Mouse (Mus musculus): ENCODE measurements around the gene Zfp704. TPM values are rescaled to one million over a fixed set of nuclear protein-coding genes. Genes with fewer than 3 reads are reported as not detected.
A peak's percentile ranks its signal among the peaks of the same experiment; 100 is the strongest.
"Not testable (repeated sequence)": the region's sequence is repeated elsewhere in the genome, so short reads cannot be mapped to it uniquely, and the experiment has no call there.

Gene Zfp704
- polyA plus RNA-seq, 1 experiment from 2014 or later = 11.4 TPM

GRCm38 (mm10) chr3:9580952-9581798 is 28.7 kb downstream of the Zfp704 start:
- H3K9ac ChIP-seq (replicated peaks; ENCODE audit: low read length) = no peak overlapping the region
- no peak overlapping the region for H3K4me2 ChIP-seq (replicated peaks; ENCODE audit: low read depth, low read length)
- H3K4me3 ChIP-seq (ENCODE audit: low read length) = no peak overlapping the region
- 81% methylated on average over 14 of the region's 14 CpGs for WGBS
- H3K4me1 ChIP-seq (ENCODE audit: insufficient read depth, low read length) = peaks cover 58% of the 10 kb centered on the region
- no peaks in the 10 kb centered on the region for H3K9me3 ChIP-seq (ENCODE audit: low read length)
- ATAC-seq (ENCODE audit: low FRiP score, low TSS enrichment) = peak; percentile 64
- no peak overlapping the region; the same call in 1 of the 2 replicates for H3K27ac ChIP-seq (ENCODE audit: low read length)
- H3K36me3 ChIP-seq (ENCODE audit: insufficient read depth, low read length) = no peaks in the 10 kb centered on the region
- H3K27me3 ChIP-seq (ENCODE audit: insufficient read depth, low read length) = no peaks in the 10 kb centered on the region

GRCm38 (mm10) chr3:9580102-9580501 is 29.8 kb downstream of the Zfp704 start:
- peak; percentile 37; the same call in 1 of the 2 replicates for ATAC-seq (ENCODE audit: low FRiP score, low TSS enrichment)
- 42% methylated on average over 3 of the region's 3 CpGs for WGBS

GRCm38 (mm10) chr3:9579028-9579643 is 30.7 kb downstream of the Zfp704 start:
- H3K27me3 ChIP-seq (ENCODE audit: insufficient read depth, low read length) = no peaks in the 10 kb centered on the region
- H3K27ac ChIP-seq (ENCODE audit: low read length) = no peak overlapping the region
- 64% methylated on average over 4 of the region's 4 CpGs for WGBS
- H3K4me3 ChIP-seq (ENCODE audit: low read length) = no peak overlapping the region
- H3K9ac ChIP-seq (replicated peaks; ENCODE audit: low read length) = no peak overlapping the region
- H3K9me3 ChIP-seq (ENCODE audit: low read length) = no peaks in the 10 kb centered on the region
- H3K36me3 ChIP-seq (ENCODE audit: insufficient read depth, low read length) = no peaks in the 10 kb centered on the region
- peaks cover 74% of the 10 kb centered on the region for H3K4me1 ChIP-seq (ENCODE audit: insufficient read depth, low read length)
- no peak overlapping the region for H3K4me2 ChIP-seq (replicated peaks; ENCODE audit: low read depth, low read length)
- ATAC-seq (ENCODE audit: low FRiP score, low TSS enrichment) = no peak

More at GRCm38 (mm10) chr3:9580102-9580501, 29.8 kb downstream of the Zfp704 start:
- Histone ChIP-seq H3K27me3 (ENCODE audit: insufficient read depth, low read length) (no peaks in the 10 kb centered on the region), H3K9me3 (ENCODE audit: low read length) (no peaks in the 10 kb centered on the region), H3K4me2 (replicated peaks; ENCODE audit: low read depth, low read length) (no peak overlapping the region), H3K36me3 (ENCODE audit: insufficient read depth, low read length) (no peaks in the 10 kb centered on the region), H3K27ac (ENCODE audit: low read length) (no peak overlapping the region), H3K9ac (replicated peaks; ENCODE audit: low read length) (no peak overlapping the region), H3K4me3 (ENCODE audit: low read length) (no peak overlapping the region), H3K4me1 (ENCODE audit: insufficient read depth, low read length) (peaks cover 69% of the 10 kb centered on the region)

- no peaks in the 10 kb centered on the region for H3K36me3 ChIP-seq (ENCODE audit: insufficient read depth, low read length)
- no peak overlapping the region for H3K4me2 ChIP-seq (replicated peaks; ENCODE audit: low read depth, low read length)
- no peak overlapping the region for H3K27ac ChIP-seq (ENCODE audit: low read length)
- no peak; the same call in 1 of the 2 replicates for ATAC-seq (ENCODE audit: low FRiP score, low TSS enrichment)
- no peaks in the 10 kb centered on the region for H3K9me3 ChIP-seq (ENCODE audit: low read length)
- no peaks in the 10 kb centered on the region for H3K27me3 ChIP-seq (ENCODE audit: insufficient read depth, low read length)
- H3K4me1 ChIP-seq (ENCODE audit: insufficient read depth, low read length) = peaks cover 73% of the 10 kb centered on the region
- 80% methylated on average over 4 of the region's 4 CpGs for WGBS
- H3K4me3 ChIP-seq (ENCODE audit: low read length) = no peak overlapping the region
- H3K9ac ChIP-seq (replicated peaks; ENCODE audit: low read length) = no peak overlapping the region
Observed at GRCm38 (mm10) chr3:9576872-9577271, 33.0 kb downstream of the Zfp704 start.

- 59% methylated on average over 8 of the region's 8 CpGs for WGBS
- Histone ChIP-seq H3K9me3 (ENCODE audit: low read length) (no peaks in the 10 kb centered on the region), H3K9ac (replicated peaks; ENCODE audit: low read length) (no peak overlapping the region), H3K27ac (ENCODE audit: low read length) (no peak overlapping the region), H3K4me3 (ENCODE audit: low read length) (no peak overlapping the region), H3K36me3 (ENCODE audit: insufficient read depth, low read length) (no peaks in the 10 kb centered on the region), H3K27me3 (ENCODE audit: insufficient read depth, low read length) (no peaks in the 10 kb centered on the region), H3K4me1 (ENCODE audit: insufficient read depth, low read length) (peaks cover 58% of the 10 kb centered on the region), H3K4me2 (replicated peaks; ENCODE audit: low read depth, low read length) (no peak overlapping the region)
- ATAC-seq (ENCODE audit: low FRiP score, low TSS enrichment) = peak; percentile 46; the same call in 1 of the 2 replicates
Observed at GRCm38 (mm10) chr3:9574305-9574704, 35.6 kb downstream of the Zfp704 start.

GRCm38 (mm10) chr3:9573581-9573980 is 36.3 kb downstream of the Zfp704 start:
- Histone ChIP-seq H3K4me1 (ENCODE audit: insufficient read depth, low read length) (peaks cover 57% of the 10 kb centered on the region), H3K27ac (ENCODE audit: low read length) (no peak overlapping the region), H3K4me2 (replicated peaks; ENCODE audit: low read depth, low read length) (no peak overlapping the region)

GRCm38 (mm10) chr3:9572261-9572660 is 37.6 kb downstream of the Zfp704 start:
- Histone ChIP-seq H3K36me3 (ENCODE audit: insufficient read depth, low read length) (no peaks in the 10 kb centered on the region), H3K4me3 (ENCODE audit: low read length) (no peak overlapping the region), H3K27ac (ENCODE audit: low read length) (no peak overlapping the region), H3K27me3 (ENCODE audit: insufficient read depth, low read length) (no peaks in the 10 kb centered on the region), H3K9ac (replicated peaks; ENCODE audit: low read length) (no peak overlapping the region), H3K9me3 (ENCODE audit: low read length) (no peaks in the 10 kb centered on the region), H3K4me2 (replicated peaks; ENCODE audit: low read depth, low read length) (no peak overlapping the region), H3K4me1 (ENCODE audit: insufficient read depth, low read length) (peaks cover 60% of the 10 kb centered on the region)
- no peak for ATAC-seq (ENCODE audit: low FRiP score, low TSS enrichment)
- WGBS = 74% methylated on average over 8 of the region's 8 CpGs

More at GRCm38 (mm10) chr3:9573581-9573980, 36.3 kb downstream of the Zfp704 start:
- 17% methylated on average over 6 of the region's 6 CpGs for WGBS
- H3K27me3 ChIP-seq (ENCODE audit: insufficient read depth, low read length) = no peaks in the 10 kb centered on the region
- H3K36me3 ChIP-seq (ENCODE audit: insufficient read depth, low read length) = no peaks in the 10 kb centered on the region
- ATAC-seq (ENCODE audit: low FRiP score, low TSS enrichment) = peak; percentile 74; the same call in 1 of the 2 replicates
- H3K9ac ChIP-seq (replicated peaks; ENCODE audit: low read length) = no peak overlapping the region
- H3K4me3 ChIP-seq (ENCODE audit: low read length) = no peak overlapping the region
- no peaks in the 10 kb centered on the region for H3K9me3 ChIP-seq (ENCODE audit: low read length)

- Histone ChIP-seq H3K4me1 (ENCODE audit: insufficient read depth, low read length) (peaks cover 46% of the 10 kb centered on the region), H3K36me3 (ENCODE audit: insufficient read depth, low read length) (no peaks in the 10 kb centered on the region), H3K27me3 (ENCODE audit: insufficient read depth, low read length) (no peaks in the 10 kb centered on the region), H3K9ac (replicated peaks; ENCODE audit: low read length) (no peak overlapping the region), H3K27ac (ENCODE audit: low read length) (no peak overlapping the region), H3K4me3 (ENCODE audit: low read length) (no peak overlapping the region), H3K4me2 (replicated peaks; ENCODE audit: low read depth, low read length) (no peak overlapping the region), H3K9me3 (ENCODE audit: low read length) (no peaks in the 10 kb centered on the region)
- ATAC-seq (ENCODE audit: low FRiP score, low TSS enrichment) = no peak
- WGBS = 96% methylated on average over 4 of the region's 4 CpGs
Observed at GRCm38 (mm10) chr3:9570782-9571181, 39.1 kb downstream of the Zfp704 start.

- 62% methylated on average over 4 of the region's 4 CpGs for WGBS
- H3K9me3 ChIP-seq (ENCODE audit: low read length); H3K27me3 ChIP-seq (ENCODE audit: insufficient read depth, low read length); H3K4me2 ChIP-seq (replicated peaks; ENCODE audit: low read depth, low read length); H3K9ac ChIP-seq (replicated peaks; ENCODE audit: low read length); H3K4me3 ChIP-seq (ENCODE audit: low read length); ATAC-seq (ENCODE audit: low FRiP score, low TSS enrichment); H3K27ac ChIP-seq (ENCODE audit: low read length); H3K36me3 ChIP-seq (ENCODE audit: insufficient read depth, low read length): not testable (repeated sequence)
- H3K4me1 ChIP-seq (ENCODE audit: insufficient read depth, low read length) = peaks cover 35% of the 10 kb centered on the region
Observed at GRCm38 (mm10) chr3:9569706-9570105, 40.2 kb downstream of the Zfp704 start.

Data from kidney, embryonic 16.5 days (tissue).